Comparison of ENCODE assay signal across 9 mouse cellular contexts in genomic region chr11:77816003-77816402, GRCm38 (mm10). TPM values are rescaled to one million over a fixed set of nuclear protein-coding genes. Genes with fewer than 3 reads are reported as not detected.
DNase-seq lines count a peak whose midpoint lies in the region; ATAC-seq and TF ChIP-seq lines count a peak whose summit lies in the region.
"Had no signal": no experiment of that assay in that cellular context is flagged by ENCODE, and none has a peak within 500 bp of the region (broad histone marks: within the 10 kb centered on the region; RNA-seq: fewer than 3 reads in every experiment).

No protein-coding gene starts in this region.

- ATAC-seq in heart, postnatal 0 days (ENCODE audit: insufficient read depth, low read depth): peak; percentile 81
- 0 out of 2 replicates have a peak, but pooled peaks have one; percentile 54 for ATAC-seq in limb, embryonic 13.5 days (ENCODE audit: low FRiP score, low read depth)

- peak; percentile 59 for DNase-seq in cerebellum, adult 8-10 months
- DNase-seq in cerebellum, adult 9-11 months: no peak
- peak; percentile 84 for DNase-seq in MN1 (ENCODE audit: low spot score)
- peak; percentile 71 for DNase-seq in embryo, embryonic 11 days
- peak; percentile 75 for DNase-seq in heart, postnatal 0 days (ENCODE audit: low spot score)
- DNase-seq in natural killer cell, adult 2 months (ENCODE audit: low spot score in 2 of 2): peak; percentile 63 to 80
- peak; percentile 84 for DNase-seq in thymus, postnatal 25 days

- H3K9me3 ChIP-seq in heart, postnatal 0 days (replicated peaks; ENCODE audit: control insufficient read depth, low read length): no peaks in the 10 kb centered on the region
- H3K9me3 ChIP-seq in limb, embryonic 13.5 days: no peaks in the 10 kb centered on the region

- peak; percentile 98 for TF ChIP-seq CTCF in heart, postnatal 0 days (IDR thresholded peaks at IDR 0.05; ENCODE audit: low read depth)

- H3K36me3 ChIP-seq in heart, postnatal 0 days (replicated peaks; ENCODE audit: control insufficient read depth, insufficient read depth, low read length): peaks cover 72% of the 10 kb centered on the region
- H3K36me3 ChIP-seq in limb, embryonic 13.5 days: peaks cover 45% of the 10 kb centered on the region

- TF ChIP-seq EP300 in heart, postnatal 0 days (IDR thresholded peaks at IDR 0.05; ENCODE audit: low read depth): no peak

- 20% methylated on average over 3 of the region's 3 CpGs for WGBS in heart, postnatal 0 days
- 27% methylated on average over 3 of the region's 3 CpGs for WGBS in limb, embryonic 13.5 days

- no peaks in the 10 kb centered on the region for H3K4me1 ChIP-seq in heart, postnatal 0 days (ENCODE audit: control insufficient read depth, insufficient read depth)
- no peaks in the 10 kb centered on the region for H3K4me1 ChIP-seq in limb, embryonic 13.5 days

- peak overlapping the region; percentile 26; the same call in 1 of the 2 replicates for H3K27ac ChIP-seq in heart, postnatal 0 days (ENCODE audit: low read depth)
- no peak overlapping the region for H3K27ac ChIP-seq in limb, embryonic 13.5 days
- H3K27ac ChIP-seq: macrophage had no signal

- H3K27me3 ChIP-seq in heart, postnatal 0 days (ENCODE audit: control insufficient read depth, insufficient read depth, low read length): no peaks in the 10 kb centered on the region
- no peaks in the 10 kb centered on the region for H3K27me3 ChIP-seq in limb, embryonic 13.5 days

- H3K9ac ChIP-seq in heart, postnatal 0 days (replicated peaks; ENCODE audit: low read depth, low read length): no peak overlapping the region
- no peak overlapping the region; the same call in 1 of the 2 replicates for H3K9ac ChIP-seq in limb, embryonic 13.5 days

- H3K4me3 ChIP-seq in heart, postnatal 0 days (ENCODE audit: low read depth, low read length): no peak overlapping the region
- no peak overlapping the region for H3K4me3 ChIP-seq in limb, embryonic 13.5 days

- no peak overlapping the region for H3K4me2 ChIP-seq in heart, postnatal 0 days (ENCODE audit: low read depth, low read length)
- H3K4me2 ChIP-seq in limb, embryonic 13.5 days (replicated peaks): no peak overlapping the region

RNA-seq across cellular contexts. Expression of gene Gm10277, which starts 28.5 kb away (rescaled TPM):
- total RNA-seq in heart, postnatal 0 days (2014; rRNA removed; ENCODE audit: low replicate concordance): not detected in 2 replicates
- polyA plus RNA-seq in heart, postnatal 0 days (2015; fragmentation: Nextera tagmentation; extraction: Ambion mirVana): 0.41 and 0.52 TPM in 2 replicates
- polyA plus RNA-seq in limb, embryonic 13.5 days (2015; fragmentation: Nextera tagmentation; extraction: Ambion mirVana): 1.8 and 2.4 TPM in 2 replicates
- polyA plus RNA-seq: macrophage had no signal

RNA-seq across cellular contexts. Expression of gene Myo18a, which starts 53.0 kb away (rescaled TPM):
- 181 and 218 TPM in 2 replicates for total RNA-seq in heart, postnatal 0 days (2014; rRNA removed; ENCODE audit: low replicate concordance)
- 80.0 and 82.5 TPM in 2 replicates for polyA plus RNA-seq in heart, postnatal 0 days (2015; fragmentation: Nextera tagmentation; extraction: Ambion mirVana)
- 33.7 and 40.5 TPM in 2 replicates for polyA plus RNA-seq in limb, embryonic 13.5 days (2015; fragmentation: Nextera tagmentation; extraction: Ambion mirVana)
